Mouse (Mus musculus): Measurements from ENCODE around the gene Mak.

- TF ChIP-seq POLR2A (IDR thresholded peaks at IDR 0.05; ENCODE audit: extremely low read depth, insufficient read depth, low read length) (no peak), CTCF (IDR thresholded peaks at IDR 0.05; ENCODE audit: low read depth, low read length) (no peak)
These were observed 84.8 kb downstream of the Mak start for GRCm38 (mm10) chr13:40994487-40995263.
